Mouse (Mus musculus) brain, embryonic 14.5 days (tissue): ENCODE measurements at regions not wholly inside any gene's neighbourhood (a gene's known extent, or its start where the extent isn't known, plus 50 kb on each side); places are given as distances from the start of the nearest gene placed in this dataset.

Source experiments
- DNase-seq: peaks from one replicate; pipeline ENCODE4 v3.0.0-alpha.2; 2011; ENCODE audit warnings: low read depth
- CTCF ChIP-seq: fragments of 200-500 bp; IDR thresholded peaks from 2 replicates; pipeline ENCODE4 v1.5.1; 2012; ENCODE audit warnings: inconsistent platforms, mild to moderate bottlenecking, moderate library complexity, borderline replicate concordance; ENCODE audit not compliant: insufficient read depth, insufficient read length; ENCODE audit errors: extremely low read depth
- POLR2A ChIP-seq: fragments of 200-500 bp; IDR thresholded peaks from 2 replicates; pipeline ENCODE4 v1.6.1; 2012; ENCODE audit warnings: mild to moderate bottlenecking, inconsistent platforms, borderline replicate concordance; ENCODE audit not compliant: poor library complexity, insufficient read depth, insufficient read length, severe bottlenecking; ENCODE audit errors: extremely low read depth

DNA sequence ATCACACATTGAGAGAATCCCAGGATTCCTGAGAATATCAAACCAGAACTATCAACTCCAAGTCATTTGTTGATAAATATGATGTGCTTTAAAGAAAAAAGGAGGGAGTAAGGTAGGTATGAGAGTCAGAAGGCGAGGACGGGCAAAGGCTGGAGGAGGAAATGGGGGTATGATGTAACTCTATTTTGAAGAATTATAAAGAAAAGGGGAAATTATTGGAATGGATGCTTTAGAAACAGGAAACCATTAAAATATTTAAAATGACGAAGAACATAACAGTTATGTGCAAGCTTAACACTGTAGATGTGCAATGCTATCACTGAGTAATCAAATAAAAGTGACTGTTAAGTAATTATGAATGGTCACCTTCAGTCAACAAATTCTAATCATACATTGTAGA lies 257.4 kb upstream of the Arid1b start:
- DNase-seq = no peak
- TF ChIP-seq CTCF (no peak), POLR2A (no peak)

DNA sequence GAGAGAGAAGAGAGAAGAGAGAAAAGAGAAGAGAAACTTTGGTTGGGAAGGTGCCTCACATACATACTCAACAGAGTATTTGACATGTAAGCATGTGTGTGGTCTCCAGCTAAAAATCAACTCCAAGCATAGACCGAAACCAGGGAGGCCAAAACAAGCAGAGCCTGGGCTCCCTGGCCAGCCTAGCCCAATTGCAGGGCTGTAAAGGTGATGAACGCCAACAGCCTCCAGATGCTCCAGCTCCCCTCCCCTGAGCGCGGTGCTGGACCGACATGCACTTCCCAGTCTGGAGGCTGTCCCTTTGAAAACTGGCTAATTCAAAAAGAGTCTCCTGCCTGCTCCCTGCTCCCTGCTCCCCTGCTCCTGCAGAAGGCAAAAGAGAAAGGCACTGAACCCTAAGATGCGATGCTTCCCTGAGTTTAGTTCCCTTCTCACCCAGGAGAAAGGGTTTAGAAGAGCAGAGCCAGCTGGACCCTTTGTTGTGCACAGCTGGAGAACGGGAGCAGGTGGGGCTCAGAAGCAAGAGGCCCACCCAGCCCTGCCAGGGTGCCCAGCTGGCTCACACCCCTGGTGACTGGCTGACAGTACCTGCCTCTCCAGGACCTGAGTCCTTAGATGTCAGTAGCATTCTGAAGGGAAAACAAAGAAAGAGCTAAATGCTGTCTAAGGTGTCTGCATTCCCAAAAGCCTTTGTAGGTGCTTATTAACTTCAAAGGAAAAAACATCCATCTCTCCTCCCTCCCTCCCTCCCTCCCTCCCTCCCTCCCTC lies 255.2 kb upstream of the Arid1b start:
- DNase-seq = peak; percentile 31

GRCm38 (mm10) chr17:4740784-4741183 lies 253.3 kb upstream of the Arid1b start:
- no peak for TF ChIP-seq CTCF
- TF ChIP-seq POLR2A = no peak
- DNase-seq = no peak

More for the DNA sequence above, 255.2 kb upstream of the Arid1b start:
- TF ChIP-seq POLR2A (no peak), CTCF (no peak)

DNA sequence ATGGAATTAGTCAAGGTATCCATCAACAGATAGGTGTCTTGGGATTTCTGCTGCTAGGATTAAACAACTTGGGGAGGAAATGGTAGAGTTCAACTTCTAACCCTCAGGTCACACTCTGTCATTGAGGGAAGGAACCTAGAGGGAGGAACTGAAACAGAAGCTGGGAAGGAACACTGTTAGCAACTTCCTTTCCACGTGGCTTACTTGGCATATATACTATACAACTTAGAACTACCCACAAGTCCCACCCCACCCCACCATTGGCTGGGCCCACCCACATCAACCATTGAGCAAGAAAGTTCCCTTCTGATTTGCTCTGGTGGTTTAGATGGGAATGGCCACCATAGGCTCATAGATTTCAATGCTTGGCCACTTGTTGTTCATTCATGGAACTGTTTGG lies 251.8 kb upstream of the Arid1b start:
- no peak for DNase-seq
- TF ChIP-seq CTCF (no peak), POLR2A (no peak)

GRCm38 (mm10) chr17:4762956-4763355 lies 231.2 kb upstream of the Arid1b start:
- no peak for DNase-seq
- TF ChIP-seq CTCF (no peak), POLR2A (no peak)

- DNase-seq = peak; percentile 63
- TF ChIP-seq CTCF (no peak), POLR2A (no peak)
Observed at GRCm38 (mm10) chr17:4765723-4766122, 228.4 kb upstream of the Arid1b start.

DNA sequence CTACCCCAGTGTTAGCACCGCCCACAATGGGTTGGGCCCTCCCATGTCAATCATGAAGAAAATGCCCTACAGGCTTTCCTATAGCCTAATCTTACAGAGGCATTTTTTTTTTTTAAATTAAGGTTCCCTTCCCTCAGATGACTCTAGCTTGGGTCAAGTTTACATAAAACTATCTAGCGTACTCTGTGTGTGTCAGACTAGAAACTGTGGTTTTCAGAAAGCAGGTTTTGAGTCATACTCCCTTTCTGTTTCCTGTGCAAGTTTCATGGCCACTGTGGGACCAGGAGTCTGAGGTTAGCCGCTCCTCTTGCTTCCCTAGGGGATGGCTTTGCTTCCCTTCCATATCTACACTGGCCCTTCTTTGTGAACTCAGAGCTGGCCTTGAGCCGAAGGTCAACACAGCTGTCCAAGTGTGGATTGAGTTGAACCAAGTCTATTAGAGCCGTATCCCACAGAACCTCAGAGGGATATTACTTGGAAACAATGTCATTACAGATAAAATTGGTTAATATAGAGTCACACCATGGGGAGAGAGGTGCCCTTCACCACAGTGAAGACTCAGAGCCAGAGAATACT lies 226.1 kb upstream of the Arid1b start:
- TF ChIP-seq POLR2A = no peak
- no peak for TF ChIP-seq CTCF
- DNase-seq = no peak

DNA sequence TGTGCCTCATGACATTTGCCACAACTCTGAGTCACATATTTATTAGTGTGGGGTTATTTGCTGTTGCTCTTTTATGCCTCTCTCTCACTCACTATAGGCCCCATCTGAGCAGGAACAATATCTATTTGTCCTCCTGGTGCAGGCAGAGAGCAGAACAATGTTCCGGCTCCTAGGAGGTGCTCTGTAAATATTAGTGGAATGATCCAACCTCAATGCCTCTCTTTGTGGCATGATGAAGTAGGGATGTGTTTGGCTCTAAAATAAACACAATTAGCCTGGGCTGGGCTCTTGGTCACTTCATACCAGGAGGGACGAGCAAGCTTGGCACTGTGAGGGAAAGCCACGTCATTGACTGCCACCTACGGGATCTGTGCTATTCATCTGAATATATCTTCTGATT lies 224.8 kb upstream of the Arid1b start:
- TF ChIP-seq CTCF = no peak
- TF ChIP-seq POLR2A = no peak
- no peak for DNase-seq

GRCm38 (mm10) chr17:4770052-4770451 lies 224.1 kb upstream of the Arid1b start:
- DNase-seq = no peak
- TF ChIP-seq POLR2A = no peak
- TF ChIP-seq CTCF = peak; percentile 48; the same call in 1 of the 2 replicates

GRCm38 (mm10) chr17:4778161-4778560 lies 216.0 kb upstream of the Arid1b start:
- TF ChIP-seq POLR2A (no peak), CTCF (peak; percentile 95)
- peak; percentile 83 for DNase-seq

GRCm38 (mm10) chr17:4779017-4779416 lies 215.1 kb upstream of the Arid1b start:
- no peak for DNase-seq
- TF ChIP-seq CTCF = no peak
- no peak for TF ChIP-seq POLR2A

DNA sequence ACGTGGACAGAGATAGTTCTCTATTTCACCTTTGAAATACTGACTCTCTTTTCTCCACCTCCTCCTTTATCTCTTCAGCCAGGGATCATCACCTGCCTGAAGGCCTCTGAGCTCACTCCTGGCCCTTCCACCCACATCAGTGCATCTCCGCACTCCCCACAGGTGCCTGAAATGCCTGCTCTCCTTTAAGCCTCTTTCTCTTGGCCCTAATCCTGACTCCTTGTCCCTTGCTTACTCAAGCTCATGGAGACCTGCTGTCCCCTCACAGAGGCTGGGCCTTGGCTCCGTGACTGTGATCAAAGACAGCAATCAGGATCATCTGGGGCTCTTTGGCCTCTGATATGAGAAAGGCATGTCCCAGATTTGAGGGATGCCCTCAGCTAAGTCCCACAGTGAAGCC lies 212.5 kb upstream of the Arid1b start:
- TF ChIP-seq CTCF = no peak
- no peak for DNase-seq
